Mouse (Mus musculus): Measurements from ENCODE around the gene Dusp1.

- no peak for TF ChIP-seq CTCF (IDR thresholded peaks at IDR 0.05; ENCODE audit: low read depth)
- TF ChIP-seq EP300 (IDR thresholded peaks at IDR 0.05; ENCODE audit: low read depth), result no peak
These were observed 46.4 kb upstream of the Dusp1 start for GRCm38 (mm10) chr17:26608348-26608747.
